Mouse (Mus musculus) sigmoid colon, adult 10 weeks (tissue): ENCODE measurements around the gene Rps4x. TPM values are rescaled to one million over a fixed set of nuclear protein-coding genes. Genes with fewer than 3 reads are reported as not detected.

Experiments used
- polyA plus RNA-seq: library from polyadenylated mRNA; stranded (reverse); fragments of 350-450 nt; fragmentation: Illumina TruSeq; extraction: RNeasy Lipid Tissue Mini Kit (QIAGEN cat#74804); gene quantifications from one replicate; pipeline ENCODE4 v1.2.3, GENCODE M21; 2014; ENCODE audit warnings: low read depth, low replicate concordance

The Rps4x gene
- polyA plus RNA-seq = 1,394 TPM

GRCm38 (mm10) chrX:102188712-102189497, at the start of gene Rps4x:
Rps4x (minus strand) TSS chrX:102189394.

GRCm38 (mm10) chrX:102156618-102157422, 32.4 kb downstream of the Rps4x start, which contains the start of gene Ercc6l:
Ercc6l (minus strand) TSS chrX:102157091.

Other genes starting within 250 kb of the Rps4x start
- 0.50 TPM for gene Rtl5, start 118.1 kb downstream of the Rps4x start, polyA plus RNA-seq
- gene Pin4, start 69.9 kb downstream of the Rps4x start, polyA plus RNA-seq = 130 TPM
- 4.5 TPM for gene Ercc6l, start 32.3 kb downstream of the Rps4x start, polyA plus RNA-seq
- gene Cited1, start 62.8 kb upstream of the Rps4x start, polyA plus RNA-seq = not detected